In the genomic region with DNA sequence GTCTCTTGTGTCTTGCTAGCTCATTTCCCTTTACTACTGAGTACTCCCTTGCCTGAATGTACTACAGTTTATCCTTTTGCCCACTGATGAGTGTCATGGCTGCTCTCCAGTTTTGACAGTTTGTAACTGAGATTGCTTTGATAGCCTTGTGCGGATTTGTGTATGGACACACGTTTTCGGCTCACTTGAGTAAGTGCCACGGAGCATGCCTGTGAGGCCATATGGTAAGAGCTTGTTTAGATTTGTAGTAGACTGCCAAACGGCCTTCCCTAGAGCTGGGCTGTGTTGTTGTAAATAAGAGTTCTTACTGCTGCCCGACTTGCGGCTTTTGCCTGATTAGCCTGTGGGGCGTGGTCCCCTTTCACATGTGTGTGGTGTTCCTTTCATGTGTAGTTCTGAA, we compare ENCODE assay signal across 20 mouse cellular contexts. TPM values are rescaled to one million over a fixed set of nuclear protein-coding genes. Genes with fewer than 3 reads are reported as not detected.
DNase-seq lines count a peak whose midpoint lies in the region; ATAC-seq lines count a peak whose summit lies in the region.
"Had no signal": no experiment of that assay in that cellular context is flagged by ENCODE, and none has a peak within 500 bp of the region (broad histone marks: within the 10 kb centered on the region; RNA-seq: fewer than 3 reads in every experiment).

No protein-coding gene starts in this region.

- DNase-seq in limb, embryonic 10.5 days (ENCODE audit: low spot score), result no peak
- DNase-seq in CD4-positive helper T cell, adult 2 months (ENCODE audit: low read depth, low spot score), result peak; percentile 22
- DNase-seq in brain, adult 2 months (ENCODE audit: low read depth, low spot score), result peak; percentile 88
- peak; percentile 39 to 50 for DNase-seq in cerebellum, postnatal 10 days
- DNase-seq in adrenal gland, postnatal 25 days, result no peak
- no peak for DNase-seq in natural killer cell, adult 2 months (ENCODE audit: low spot score in 2 of 2)
- DNase-seq in kidney, adult 8-10 months, result no peak
- DNase-seq: adrenal gland, postnatal 10 days; B cell, adult 2 months; right cerebral cortex, postnatal 14 days had no signal

- no peaks in the 10 kb centered on the region for H3K9me3 ChIP-seq in limb, embryonic 15.5 days
- no peaks in the 10 kb centered on the region for H3K9me3 ChIP-seq in limb, embryonic 10.5 days (replicated peaks)
- H3K9me3 ChIP-seq: hindbrain, embryonic 10.5 days; limb, embryonic 13.5 days; midbrain, embryonic 12.5 days had no signal

- WGBS in limb, embryonic 15.5 days, result 57% methylated on average over 8 of the region's 8 CpGs
- 71% methylated on average over 8 of the region's 8 CpGs for WGBS in limb, embryonic 10.5 days

- peaks cover 20% of the 10 kb centered on the region; the same call in 1 of the 2 replicates for H3K36me3 ChIP-seq in limb, embryonic 15.5 days
- H3K36me3 ChIP-seq in limb, embryonic 10.5 days, result peaks cover 18% of the 10 kb centered on the region

- H3K4me2 ChIP-seq in limb, embryonic 15.5 days, result no peak overlapping the region
- H3K4me2 ChIP-seq: limb, embryonic 13.5 days; midbrain, embryonic 12.5 days had no signal

- H3K27me3 ChIP-seq in limb, embryonic 15.5 days, result no peaks in the 10 kb centered on the region
- no peaks in the 10 kb centered on the region for H3K27me3 ChIP-seq in limb, embryonic 10.5 days (ENCODE audit: low read depth, poor library complexity, severe bottlenecking)
- H3K27me3 ChIP-seq: limb, embryonic 13.5 days; midbrain, embryonic 12.5 days had no signal

- H3K9ac ChIP-seq in limb, embryonic 15.5 days, result no peak overlapping the region
- H3K9ac ChIP-seq: limb, embryonic 13.5 days; midbrain, embryonic 12.5 days had no signal

- no peak for ATAC-seq in limb, embryonic 15.5 days (ENCODE audit: insufficient number of reproducible peaks, low FRiP score, low TSS enrichment, low read depth)

- H3K4me1 ChIP-seq in limb, embryonic 15.5 days, result peaks cover 4% of the 10 kb centered on the region
- peaks cover 8% of the 10 kb centered on the region; the same call in 1 of the 2 replicates for H3K4me1 ChIP-seq in limb, embryonic 10.5 days
- H3K4me1 ChIP-seq: midbrain, embryonic 12.5 days had no signal

- no peak overlapping the region for H3K4me3 ChIP-seq in limb, embryonic 15.5 days
- no peak overlapping the region for H3K4me3 ChIP-seq in limb, embryonic 10.5 days
- H3K4me3 ChIP-seq: hindbrain, embryonic 10.5 days; limb, embryonic 13.5 days; midbrain, embryonic 12.5 days had no signal

- 0 out of 2 replicates have a peak overlapping the region, but pooled peaks have one; percentile 22 for H3K27ac ChIP-seq in limb, embryonic 15.5 days
- no peak overlapping the region for H3K27ac ChIP-seq in limb, embryonic 10.5 days
- H3K27ac ChIP-seq: hindbrain, embryonic 10.5 days; limb, embryonic 13.5 days; midbrain, embryonic 12.5 days had no signal

RNA-seq across cellular contexts. Expression of gene Apoa1, which starts 47.1 kb away (rescaled TPM):
- 4.1 and 14.1 TPM in 2 replicates for polyA plus RNA-seq in limb, embryonic 15.5 days (2015; fragmentation: Nextera tagmentation; extraction: Ambion mirVana)
- polyA plus RNA-seq in limb, embryonic 10.5 days (2016; fragmentation: Nextera tagmentation; extraction: Ambion mirVana), result 1.3 and 1.7 TPM in 2 replicates
- total RNA-seq in adrenal gland, postnatal 25 days (2021), result 0.52 and 119 TPM in 2 replicates
- total RNA-seq: granulocyte monocyte progenitor cell, adult 5-6 weeks had no signal

RNA-seq across cellular contexts. Expression of gene Apoc3, which starts 54.1 kb away (rescaled TPM):
- not detected in 2 replicates for polyA plus RNA-seq in limb, embryonic 15.5 days (2015; fragmentation: Nextera tagmentation; extraction: Ambion mirVana)
- polyA plus RNA-seq in limb, embryonic 10.5 days (2016; fragmentation: Nextera tagmentation; extraction: Ambion mirVana), result not detected in 2 replicates
- total RNA-seq in adrenal gland, postnatal 25 days (2021), result 2.2 and 32.9 TPM in 2 replicates
- total RNA-seq: ES-E14; granulocyte monocyte progenitor cell, adult 5-6 weeks had no signal
- polyA plus RNA-seq: heart, embryonic 14.5 days; hindbrain, embryonic 10.5 days; limb, embryonic 13.5 days; midbrain, embryonic 12.5 days; neural tube, embryonic 11.5 days had no signal

RNA-seq across cellular contexts. Expression of gene Apoa4, which starts 59.2 kb away (rescaled TPM):
- polyA plus RNA-seq in limb, embryonic 15.5 days (2015; fragmentation: Nextera tagmentation; extraction: Ambion mirVana), result 0.24 TPM in 1 of 2 replicates, not detected in the other
- polyA plus RNA-seq in limb, embryonic 10.5 days (2016; fragmentation: Nextera tagmentation; extraction: Ambion mirVana), result 0.13 TPM in 1 of 2 replicates, not detected in the other
- 1.00 TPM in 1 of 2 replicates, not detected in the other for total RNA-seq in adrenal gland, postnatal 25 days (2021)
- total RNA-seq: ES-E14; granulocyte monocyte progenitor cell, adult 5-6 weeks; layer of hippocampus, adult 18-20 months; left cerebral cortex, adult 8-10 months had no signal
- polyA plus RNA-seq: heart, embryonic 14.5 days; hindbrain, embryonic 10.5 days; midbrain, embryonic 12.5 days; neural tube, embryonic 11.5 days had no signal

Comparison
In these comparisons a context has a peak if more than half of its experiments do, and no peak if none do; other contexts are left out.
1. DNase-seq: peak in CD4-positive helper T cell, adult 2 months (single experiment), brain, adult 2 months (single experiment) and cerebellum, postnatal 10 days (2 of 2); none in limb, embryonic 10.5 days (single experiment), adrenal gland, postnatal 25 days (single experiment), natural killer cell, adult 2 months (0 of 2) and kidney, adult 8-10 months (0 of 2).